Mouse (Mus musculus) midbrain, postnatal 0 days (tissue): ENCODE data around the gene Srrm3. TPM values are rescaled to one million over a fixed set of nuclear protein-coding genes. Genes with fewer than 3 reads are reported as not detected.

Source experiments
- ATAC-seq: fragments of 200-750 bp; cut with Nextera tagmentation; 2 replicates; pipeline ENCODE4 v1.8.0; 2017; ENCODE audit warnings: moderate number of reproducible peaks, mild to moderate bottlenecking, moderate TSS enrichment, moderate library complexity; ENCODE audit not compliant: low FRiP score
- DNase-seq: peaks from one replicate; pipeline ENCODE4 v3.0.0-alpha.2; 2015; ENCODE audit warnings: low spot score
- H3K27ac ChIP-seq: fragments of 300-500 bp; sonication (generic); 2 replicates; pipeline ENCODE4 v1.5.1; 2014; ENCODE audit warnings: low read depth, mild to moderate bottlenecking, low read length, mixed read lengths
- H3K27me3 ChIP-seq: fragments of 300-500 bp; sonication (generic); 2 replicates; pipeline ENCODE4 v1.6.1; 2014; ENCODE audit warnings: low read length, control low read depth, mixed read lengths; ENCODE audit not compliant: insufficient read depth
- H3K36me3 ChIP-seq: fragments of 300-500 bp; sonication (generic); 2 replicates; pipeline ENCODE4 v1.6.1; 2014; ENCODE audit warnings: low read length, control low read depth, mixed read lengths; ENCODE audit not compliant: insufficient read depth
- H3K4me1 ChIP-seq: fragments of 300-500 bp; sonication (generic); 2 replicates; pipeline ENCODE4 v1.6.1; 2014; ENCODE audit warnings: mild to moderate bottlenecking, control low read depth, antibody characterized with exemption, low read length, mixed read lengths; ENCODE audit not compliant: insufficient read depth
- H3K4me2 ChIP-seq: fragments of 300-500 bp; sonication (generic); 2 replicates; pipeline ENCODE4 v1.6.1; 2014; ENCODE audit warnings: low read depth, mild to moderate bottlenecking, low read length, mixed read lengths; ENCODE audit not compliant: poor library complexity, severe bottlenecking
- H3K4me3 ChIP-seq: fragments of 300-500 bp; sonication (generic); 2 replicates; pipeline ENCODE4 v1.5.1; 2014; ENCODE audit warnings: low read depth, mild to moderate bottlenecking, low read length, moderate library complexity
- H3K9ac ChIP-seq: fragments of 300-500 bp; sonication (generic); replicated peaks from 2 replicates; pipeline ENCODE4 v1.6.1; 2014; ENCODE audit warnings: mild to moderate bottlenecking, low read length, moderate library complexity, mixed read lengths; ENCODE audit not compliant: poor library complexity, severe bottlenecking
- H3K9me3 ChIP-seq: fragments of 300-500 bp; sonication (generic); 2 replicates; pipeline ENCODE4 v1.6.1; 2016; ENCODE audit warnings: low read length, control low read depth
- CTCF ChIP-seq: IDR thresholded peaks from 2 replicates; pipeline ENCODE4 v1.5.1; 2016; ENCODE audit warnings: antibody characterized with exemption, mild to moderate bottlenecking
- WGBS: fragments of 180-500 bp; shearing (Covaris S2); extraction: QIAGEN DNeasy Blood & Tissue Kit; methylation state at CpG from one replicate; pipeline ENCODE4 v1.1.7; 2014; 5-methylcytosine and 5-hydroxymethylcytosine counted together
- polyA plus RNA-seq: library from polyadenylated mRNA; unstranded; fragments of >200 nt; fragmentation: Nextera tagmentation; extraction: Ambion mirVana; gene quantifications from 2 replicates; pipeline ENCODE4 v1.2.1, GENCODE M21; 2015
- total RNA-seq: library from RNA; depleted of rRNA; stranded (reverse); fragments of >200 nt; gene quantifications from 2 replicates; pipeline ENCODE4 v1.2.3, GENCODE M21; 2014

Srrm3 gene
- total and polyA plus RNA-seq, 2 experiments from 2014 or later = 58.8 to 123 TPM

DNA sequence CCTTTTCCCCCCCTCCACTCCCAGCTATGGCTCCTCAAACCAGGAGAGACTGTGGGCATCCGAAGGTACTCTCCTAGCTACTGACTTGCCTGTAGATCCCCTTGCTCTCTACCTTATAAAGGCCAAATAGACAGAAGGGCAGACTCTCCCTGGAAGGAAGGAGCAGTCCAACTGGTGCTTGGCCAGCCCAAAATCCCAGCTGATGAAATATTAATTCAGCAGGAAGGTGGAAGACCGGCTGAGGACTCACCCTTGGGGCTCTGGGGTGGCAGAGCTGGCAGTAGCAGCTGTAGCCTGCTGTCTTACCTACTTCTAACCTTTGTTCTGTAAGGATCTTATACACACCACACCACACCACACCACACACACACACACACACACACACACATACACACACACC is 2.0 kb upstream of the Srrm3 start:
- Histone ChIP-seq H3K27ac (no peak overlapping the region), H3K27me3 (no peaks in the 10 kb centered on the region), H3K36me3 (no peaks in the 10 kb centered on the region), H3K4me3 (no peak overlapping the region), H3K9me3 (no peaks in the 10 kb centered on the region), H3K9ac (no peak overlapping the region), H3K4me2 (no peak overlapping the region), H3K4me1 (peaks cover 14% of the 10 kb centered on the region; the same call in 1 of the 2 replicates)
- 51% methylated on average over 2 of the region's 2 CpGs for WGBS
- DNase-seq = no peak
- no peak for TF ChIP-seq CTCF
- ATAC-seq = no peak

DNA sequence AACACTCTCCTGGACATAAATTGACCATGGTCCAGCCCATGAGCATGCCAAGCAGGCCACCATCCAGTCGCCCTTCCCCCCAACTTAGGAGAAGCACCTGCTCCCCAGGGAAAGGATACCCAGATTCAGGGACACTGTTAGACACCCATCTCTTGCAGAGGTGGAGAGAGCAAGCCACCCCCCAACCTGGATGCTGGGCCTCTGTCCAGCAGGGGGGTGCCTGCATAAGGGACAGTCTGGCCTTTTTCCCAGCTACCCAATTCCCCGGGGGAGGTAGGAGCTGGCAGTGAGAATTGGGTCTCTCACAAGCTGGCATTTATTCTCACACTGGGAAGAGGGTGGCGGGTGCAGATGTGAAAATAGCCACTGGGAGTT is 560 bp downstream of the Srrm3 start:
- H3K4me3 ChIP-seq = peak overlapping the region; percentile 69
- H3K4me1 ChIP-seq = peaks cover 10% of the 10 kb centered on the region; the same call in 1 of the 2 replicates
- WGBS = 43% methylated on average over 3 of the region's 3 CpGs
- no peak for TF ChIP-seq CTCF
- peak; percentile 8 for DNase-seq
- H3K27me3 ChIP-seq = no peaks in the 10 kb centered on the region
- ATAC-seq = peak; percentile 3; the same call in 1 of the 2 replicates
- peak overlapping the region; percentile 74 for H3K4me2 ChIP-seq
- H3K9me3 ChIP-seq = no peaks in the 10 kb centered on the region
- H3K36me3 ChIP-seq = no peaks in the 10 kb centered on the region
- 0 out of 2 replicates have a peak overlapping the region, but pooled peaks have one; percentile 74 for H3K27ac ChIP-seq
- peak overlapping the region; percentile 92 for H3K9ac ChIP-seq

DNA sequence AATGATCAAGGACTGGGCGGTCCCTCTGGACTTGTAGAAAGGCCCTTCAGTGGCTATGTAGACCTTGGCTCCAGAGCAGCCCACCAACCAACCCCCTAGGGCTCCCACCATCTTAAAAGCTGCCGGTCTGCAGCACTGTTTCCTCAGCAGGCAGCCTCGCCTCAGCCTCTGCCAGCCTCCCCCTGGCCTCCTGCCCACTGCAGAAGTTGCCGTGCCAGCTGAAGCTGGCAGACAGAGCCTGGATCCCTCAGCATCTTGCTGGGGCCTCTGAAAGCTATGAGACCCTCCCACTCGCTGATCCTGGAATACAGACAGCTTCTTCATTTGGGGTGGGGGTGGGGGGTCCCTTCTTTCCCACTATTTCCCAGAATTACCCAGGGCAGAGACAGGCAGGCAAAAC is 6.3 kb downstream of the Srrm3 start:
- TF ChIP-seq CTCF = no peak
- WGBS = 54% methylated on average over 5 of the region's 5 CpGs
- no peak overlapping the region for H3K9ac ChIP-seq
- DNase-seq (peak; percentile 55), ATAC-seq (no peak)
- H3K4me2 ChIP-seq = no peak overlapping the region
- no peaks in the 10 kb centered on the region for H3K9me3 ChIP-seq
- no peaks in the 10 kb centered on the region for H3K36me3 ChIP-seq
- H3K4me1 ChIP-seq = no peaks in the 10 kb centered on the region; the same call in 1 of the 2 replicates
- no peaks in the 10 kb centered on the region for H3K27me3 ChIP-seq
- no peak overlapping the region for H3K4me3 ChIP-seq
- no peak overlapping the region for H3K27ac ChIP-seq

DNA sequence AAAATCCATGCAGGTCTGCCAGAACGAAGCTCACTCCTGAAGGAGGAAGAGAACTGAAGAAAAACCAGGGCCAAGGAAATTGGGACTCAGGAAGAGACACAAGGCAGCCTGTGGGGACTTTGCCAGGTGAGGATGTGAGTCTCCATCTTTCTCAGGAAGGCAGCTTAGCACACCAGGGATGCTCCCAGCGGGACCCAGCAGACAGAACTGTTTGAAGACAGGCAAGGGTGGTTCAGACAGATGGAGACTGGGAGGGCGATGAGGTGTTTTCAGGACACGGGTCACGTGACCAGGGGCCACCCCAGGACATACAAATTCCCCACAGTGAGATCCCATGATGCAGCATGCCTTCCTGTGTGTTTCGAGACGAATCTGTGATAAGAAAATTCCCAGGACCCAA is 11.8 kb downstream of the Srrm3 start:
- ATAC-seq (no peak), DNase-seq (no peak)
- Histone ChIP-seq H3K27me3 (no peaks in the 10 kb centered on the region), H3K4me2 (no peak overlapping the region), H3K9ac (no peak overlapping the region), H3K9me3 (no peaks in the 10 kb centered on the region), H3K27ac (no peak overlapping the region), H3K4me3 (no peak overlapping the region), H3K4me1 (peaks cover 13% of the 10 kb centered on the region; the same call in 1 of the 2 replicates), H3K36me3 (0 out of 2 replicates have a peak, but pooled peaks cover 2% of the 10 kb centered on the region)
- WGBS = 45% methylated on average over 7 of the region's 7 CpGs
- TF ChIP-seq CTCF = no peak

DNA sequence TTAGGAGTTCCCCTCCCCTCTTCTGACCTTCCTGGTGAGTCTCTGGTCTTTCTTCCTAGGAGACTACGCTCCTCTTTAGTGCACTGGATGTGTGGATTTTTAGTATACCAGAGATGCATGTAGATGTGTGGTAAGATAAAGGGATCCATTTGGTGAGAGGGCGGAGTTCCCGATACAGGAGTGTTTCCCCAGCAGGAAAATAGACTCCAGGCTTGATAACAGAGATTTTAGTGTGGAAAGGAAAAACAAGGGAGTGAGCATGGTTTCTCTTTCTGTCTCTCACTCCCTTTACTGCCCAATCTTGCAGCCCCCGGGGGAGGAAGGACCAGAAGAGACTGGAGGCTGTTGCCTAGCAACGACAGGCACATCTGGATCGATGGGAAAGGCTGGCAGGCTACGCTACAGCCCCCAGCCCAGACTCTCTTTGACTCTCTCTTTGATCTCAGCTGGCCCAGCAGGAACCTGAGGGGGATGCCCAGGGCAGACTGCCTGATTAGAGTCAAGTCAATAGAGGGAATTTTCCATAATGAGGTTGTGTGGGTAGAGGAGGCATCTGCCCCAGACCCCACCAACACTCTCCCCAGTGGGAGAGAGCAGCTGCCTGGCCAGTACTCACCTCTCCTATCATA is 15.7 kb downstream of the Srrm3 start:
- ATAC-seq (0 out of 2 replicates have a peak, but pooled peaks have one; percentile 43), DNase-seq (peak; percentile 68)
- WGBS = 9% methylated on average over 7 of the region's 7 CpGs
- TF ChIP-seq CTCF = no peak
- H3K4me3 ChIP-seq = no peak overlapping the region
- peak overlapping the region; percentile 24 for H3K4me2 ChIP-seq
- H3K4me1 ChIP-seq = peaks cover 17% of the 10 kb centered on the region; the same call in 1 of the 2 replicates
- no peak overlapping the region for H3K9ac ChIP-seq
- 0 out of 2 replicates have a peak, but pooled peaks cover 8% of the 10 kb centered on the region for H3K36me3 ChIP-seq
- no peaks in the 10 kb centered on the region for H3K27me3 ChIP-seq
- no peaks in the 10 kb centered on the region for H3K9me3 ChIP-seq
- peak overlapping the region; percentile 73 for H3K27ac ChIP-seq

DNA sequence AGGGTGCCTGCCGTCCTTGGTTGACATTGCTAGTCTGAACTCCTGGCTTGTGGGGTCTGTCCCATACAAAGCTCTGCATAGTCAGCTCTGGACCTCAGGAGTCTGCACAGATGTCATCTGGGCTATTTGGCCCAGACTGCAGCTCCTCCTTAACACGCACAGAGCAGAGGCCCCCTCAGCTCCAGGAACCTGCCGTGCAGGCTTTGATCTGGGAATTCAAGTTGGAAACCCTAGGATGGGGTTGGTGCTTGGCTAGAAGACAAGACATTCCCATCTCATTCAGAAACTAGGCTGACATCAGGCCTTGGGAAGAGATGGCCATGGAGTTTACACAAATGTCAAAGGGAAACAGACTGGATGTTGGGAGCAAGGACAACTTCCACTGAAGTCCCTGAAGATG is 17.8 kb downstream of the Srrm3 start:
- no peak for ATAC-seq
- 29% methylated on average over 3 of the region's 3 CpGs for WGBS
- H3K9me3 ChIP-seq = no peaks in the 10 kb centered on the region
- no peaks in the 10 kb centered on the region for H3K27me3 ChIP-seq
- H3K36me3 ChIP-seq = 0 out of 2 replicates have a peak, but pooled peaks cover 8% of the 10 kb centered on the region
- DNase-seq = no peak
- no peak overlapping the region for H3K9ac ChIP-seq
- no peak for TF ChIP-seq CTCF
- H3K4me2 ChIP-seq = no peak overlapping the region
- no peak overlapping the region for H3K4me3 ChIP-seq
- no peak overlapping the region for H3K27ac ChIP-seq
- H3K4me1 ChIP-seq = peaks cover 17% of the 10 kb centered on the region; the same call in 1 of the 2 replicates
